14 mouse cellular contexts compared by ENCODE assay signal in genomic region chr5:123378712-123379111, GRCm38 (mm10).
"Had no signal": no experiment of that assay in that cellular context is flagged by ENCODE, and none has a peak within 500 bp of the region (broad histone marks: within the 10 kb centered on the region; RNA-seq: fewer than 3 reads in every experiment).

No protein-coding gene starts in this region.

- H3K4me2 ChIP-seq: limb, embryonic 15.5 days; liver, embryonic 12.5 days; lung, embryonic 14.5 days; midbrain, embryonic 12.5 days had no signal

- ATAC-seq: intestine, embryonic 16.5 days; liver, embryonic 12.5 days had no signal

- H3K9ac ChIP-seq: limb, embryonic 15.5 days; liver, embryonic 12.5 days; lung, embryonic 14.5 days; midbrain, embryonic 12.5 days had no signal

- H3K9me3 ChIP-seq: limb, embryonic 15.5 days; liver, embryonic 12.5 days; midbrain, embryonic 12.5 days had no signal

- H3K27ac ChIP-seq: limb, embryonic 15.5 days; liver, embryonic 12.5 days; midbrain, embryonic 12.5 days had no signal

- H3K4me1 ChIP-seq: midbrain, embryonic 12.5 days had no signal

- H3K4me3 ChIP-seq: limb, embryonic 15.5 days; liver, embryonic 12.5 days; megakaryocyte, embryonic 14.5 days; midbrain, embryonic 12.5 days had no signal

- DNase-seq: kidney, postnatal 10 days; layer of hippocampus, adult 9-11 months; layer of hippocampus, postnatal 36 days; lung, embryonic 14.5 days; lung, postnatal 10 days; lung, postnatal 4 days; right cerebral cortex, postnatal 14 days; thymus, adult 2 months; thymus, postnatal 25 days had no signal

- H3K27me3 ChIP-seq: limb, embryonic 15.5 days; midbrain, embryonic 12.5 days had no signal
